Mouse (Mus musculus) bone marrow, adult 2 months (tissue): Measurements from ENCODE around the gene Naga. TPM values are rescaled to one million over a fixed set of nuclear protein-coding genes. Genes with fewer than 3 reads are reported as not detected.
"Not testable (repeated sequence)": the region's sequence is repeated elsewhere in the genome, so short reads cannot be mapped to it uniquely, and the experiment has no call there.

ENCODE experiments used
- H3K27ac ChIP-seq: fragments of 200-500 bp; 2 replicates; pipeline ENCODE4 v1.5.1; 2012; ENCODE audit warnings: low read depth, mild to moderate bottlenecking, control low read depth, inconsistent platforms, low read length; ENCODE audit not compliant: control insufficient read depth, poor library complexity, insufficient read depth
- H3K4me1 ChIP-seq: fragments of 200-500 bp; 2 replicates; pipeline ENCODE4 v1.6.1; 2011; ENCODE audit warnings: low read length; ENCODE audit not compliant: control insufficient read depth, insufficient read depth
- H3K4me3 ChIP-seq: fragments of 200-500 bp; replicated peaks from 2 replicates; pipeline ENCODE3; 2011; ENCODE audit warnings: mild to moderate bottlenecking, low read depth, low read length, control low read depth; ENCODE audit not compliant: control insufficient read depth
- CTCF ChIP-seq: fragments of 200-500 bp; IDR thresholded peaks from 2 replicates; pipeline ENCODE4 v1.5.1; 2011; ENCODE audit warnings: low read length, control low read depth; ENCODE audit not compliant: control insufficient read depth, insufficient read depth
- POLR2A ChIP-seq: fragments of 200-500 bp; IDR thresholded peaks from 2 replicates; pipeline ENCODE4 v1.6.1; 2011; ENCODE audit warnings: low read depth, mild to moderate bottlenecking, control low read depth, low read length, borderline replicate concordance; ENCODE audit not compliant: control insufficient read depth
- WGBS: fragments of 180-500 bp; shearing (Covaris S2); methylation state at CpG from one replicate; pipeline ENCODE4 v1.1.7; 2018; 5-methylcytosine and 5-hydroxymethylcytosine counted together
- polyA plus RNA-seq: library from polyadenylated mRNA; stranded (reverse); fragments of >200 nt; gene quantifications from 2 replicates; pipeline ENCODE4 v1.2.4, GENCODE M21; 2011; ENCODE audit warnings: low replicate concordance; ENCODE audit not compliant: missing spikeins, insufficient read depth, insufficient read length

The Naga gene
- polyA plus RNA-seq, 1 experiment: 49.3 TPM

GRCm38 (mm10) chr15:82376393-82377138 lies 37.8 kb upstream of the Naga start:
- whole genome bisulfite sequencing: 79% methylated on average over 17 of the region's 17 CpGs
- Histone ChIP-seq H3K4me1 (no peaks in the 10 kb centered on the region; the same call in 1 of the 2 replicates), H3K4me3 (no peak overlapping the region), H3K27ac (no peak overlapping the region)
- TF ChIP-seq CTCF: no peak
- TF ChIP-seq POLR2A: no peak

GRCm38 (mm10) chr15:82375855-82376254 lies 37.1 kb upstream of the Naga start:
- no peak overlapping the region for H3K4me3 ChIP-seq
- no peaks in the 10 kb centered on the region; the same call in 1 of the 2 replicates for H3K4me1 ChIP-seq
- TF ChIP-seq CTCF (no peak), POLR2A (no peak)
- no peak overlapping the region for H3K27ac ChIP-seq
- WGBS: 87% methylated on average over 9 of the region's 9 CpGs

- Histone ChIP-seq H3K4me1 (no peaks in the 10 kb centered on the region; the same call in 1 of the 2 replicates), H3K4me3 (no peak overlapping the region), H3K27ac (no peak overlapping the region)
- 90% methylated on average over 5 of the region's 5 CpGs for WGBS
- TF ChIP-seq POLR2A: no peak
- TF ChIP-seq CTCF: no peak
Measured at GRCm38 (mm10) chr15:82374437-82374836, 35.7 kb upstream of the Naga start.

GRCm38 (mm10) chr15:82372991-82373390 lies 34.3 kb upstream of the Naga start:
- H3K4me1 ChIP-seq: no peaks in the 10 kb centered on the region; the same call in 1 of the 2 replicates
- no peak overlapping the region for H3K27ac ChIP-seq
- 73% methylated on average over 5 of the region's 5 CpGs for WGBS
- H3K4me3 ChIP-seq: no peak overlapping the region
- TF ChIP-seq CTCF (no peak), POLR2A (no peak)

GRCm38 (mm10) chr15:82372446-82372845 lies 33.7 kb upstream of the Naga start:
- no peak overlapping the region for H3K4me3 ChIP-seq
- TF ChIP-seq POLR2A (no peak), CTCF (no peak)
- WGBS: 82% methylated on average over 6 of the region's 6 CpGs
- no peaks in the 10 kb centered on the region; the same call in 1 of the 2 replicates for H3K4me1 ChIP-seq
- no peak overlapping the region for H3K27ac ChIP-seq

GRCm38 (mm10) chr15:82368851-82369250 lies 30.1 kb upstream of the Naga start:
- H3K27ac ChIP-seq: no peak overlapping the region
- H3K4me3 ChIP-seq: no peak overlapping the region
- no peaks in the 10 kb centered on the region; the same call in 1 of the 2 replicates for H3K4me1 ChIP-seq
- 68% methylated on average over 1 of the region's 1 CpGs for WGBS
- TF ChIP-seq POLR2A (no peak), CTCF (no peak)

- Histone ChIP-seq H3K4me3 (no peak overlapping the region), H3K4me1 (no peaks in the 10 kb centered on the region; the same call in 1 of the 2 replicates), H3K27ac (no peak overlapping the region)
- no peak for TF ChIP-seq POLR2A
- TF ChIP-seq CTCF: no peak
- 79% methylated on average over 4 of the region's 4 CpGs for WGBS
Measured at GRCm38 (mm10) chr15:82368146-82368545, 29.4 kb upstream of the Naga start.

- not testable (repeated sequence) for H3K4me1 ChIP-seq, H3K4me3 ChIP-seq, H3K27ac ChIP-seq
- 2% methylated on average over 7 of the region's 9 CpGs for WGBS
Measured at GRCm38 (mm10) chr15:82364561-82364960, 25.8 kb upstream of the Naga start.

- 40% methylated on average over 9 of the region's 12 CpGs for WGBS
- not testable (repeated sequence) for H3K27ac ChIP-seq, H3K4me1 ChIP-seq, H3K4me3 ChIP-seq
Measured at GRCm38 (mm10) chr15:82363801-82364200, 25.1 kb upstream of the Naga start.
